Mouse (Mus musculus) heart, embryonic 13.5 days (tissue): ENCODE measurements at regions not wholly inside any gene's neighbourhood (a gene's known extent, or its start where the extent isn't known, plus 50 kb on each side); places are given as distances from the start of the nearest gene placed in this dataset.

Experiments
- ATAC-seq: fragments of 200-750 bp; cut with Nextera tagmentation; 2 replicates; pipeline ENCODE4 v1.8.0; 2017; ENCODE audit warnings: moderate TSS enrichment; ENCODE audit not compliant: insufficient number of reproducible peaks, low FRiP score, low TSS enrichment; ENCODE audit errors: extremely low read depth
- H3K27ac ChIP-seq: fragments of 300-500 bp; sonication (generic); replicated peaks from 2 replicates; pipeline ENCODE4 v1.5.1; 2015; ENCODE audit warnings: moderate library complexity, mild to moderate bottlenecking, inconsistent platforms
- H3K27me3 ChIP-seq: fragments of 300-500 bp; sonication (generic); replicated peaks from 2 replicates; pipeline ENCODE4 v1.6.1; 2015; ENCODE audit warnings: mild to moderate bottlenecking, inconsistent platforms
- H3K36me3 ChIP-seq: fragments of 300-500 bp; sonication (generic); 2 replicates; pipeline ENCODE4 v1.6.1; 2015; ENCODE audit warnings: mild to moderate bottlenecking, inconsistent platforms
- H3K4me1 ChIP-seq: fragments of 300-500 bp; sonication (generic); 2 replicates; pipeline ENCODE4 v1.6.1; 2015; ENCODE audit warnings: inconsistent platforms
- H3K4me2 ChIP-seq: fragments of 300-500 bp; sonication (generic); 2 replicates; pipeline ENCODE4 v1.6.1; 2015; ENCODE audit warnings: inconsistent platforms, mild to moderate bottlenecking, moderate library complexity
- H3K4me3 ChIP-seq: fragments of 300-500 bp; sonication (generic); 2 replicates; pipeline ENCODE4 v1.5.1; 2015; ENCODE audit warnings: moderate library complexity, mild to moderate bottlenecking, inconsistent platforms
- H3K9ac ChIP-seq: fragments of 300-500 bp; sonication (generic); 2 replicates; pipeline ENCODE4 v1.6.1; 2015; ENCODE audit warnings: inconsistent platforms, mild to moderate bottlenecking, moderate library complexity
- H3K9me3 ChIP-seq: fragments of 300-500 bp; sonication (generic); 2 replicates; pipeline ENCODE4 v1.6.1; 2016; ENCODE audit warnings: inconsistent platforms
- WGBS: fragments of 180-500 bp; shearing (Covaris S2); methylation state at CpG from one replicate; pipeline ENCODE4 v1.1.7; 2015; ENCODE audit warnings: mixed read lengths; 5-methylcytosine and 5-hydroxymethylcytosine counted together

DNA sequence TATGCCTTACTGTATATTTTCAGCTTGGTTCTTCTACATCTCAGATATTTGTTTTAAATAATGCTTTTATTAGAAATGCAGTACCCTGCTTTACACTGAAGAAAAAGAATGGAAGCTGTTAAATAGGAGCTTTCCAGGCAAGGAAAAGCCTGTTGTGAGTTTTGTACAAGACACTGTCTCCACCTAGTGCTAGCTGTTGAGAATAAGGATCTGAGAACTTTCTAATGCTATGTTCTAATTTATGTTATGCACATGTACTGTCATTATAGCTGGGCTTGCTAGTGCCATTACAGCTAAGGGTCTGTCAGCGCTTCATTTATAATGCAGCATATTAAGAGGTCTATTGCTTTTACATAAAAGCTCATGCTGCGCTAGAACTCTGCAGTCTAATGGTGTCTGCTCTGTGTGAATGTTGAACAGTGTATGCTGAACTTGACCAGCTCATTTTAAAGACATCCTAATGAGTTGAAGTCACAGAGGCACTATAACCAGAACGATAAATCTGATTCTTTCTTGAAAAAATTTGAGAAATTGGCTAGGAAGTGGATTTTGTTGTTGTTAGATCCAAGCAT is 315.4 kb upstream of the Dnajc24 start:
- H3K4me2 ChIP-seq: no peak overlapping the region
- no peaks in the 10 kb centered on the region for H3K9me3 ChIP-seq
- H3K9ac ChIP-seq: no peak overlapping the region
- ATAC-seq: no peak
- no peak overlapping the region for H3K27ac ChIP-seq
- H3K27me3 ChIP-seq: no peaks in the 10 kb centered on the region
- H3K4me1 ChIP-seq: no peaks in the 10 kb centered on the region
- H3K36me3 ChIP-seq: no peaks in the 10 kb centered on the region
- H3K4me3 ChIP-seq: no peak overlapping the region
- WGBS: 73% methylated on average over 3 of the region's 3 CpGs

DNA sequence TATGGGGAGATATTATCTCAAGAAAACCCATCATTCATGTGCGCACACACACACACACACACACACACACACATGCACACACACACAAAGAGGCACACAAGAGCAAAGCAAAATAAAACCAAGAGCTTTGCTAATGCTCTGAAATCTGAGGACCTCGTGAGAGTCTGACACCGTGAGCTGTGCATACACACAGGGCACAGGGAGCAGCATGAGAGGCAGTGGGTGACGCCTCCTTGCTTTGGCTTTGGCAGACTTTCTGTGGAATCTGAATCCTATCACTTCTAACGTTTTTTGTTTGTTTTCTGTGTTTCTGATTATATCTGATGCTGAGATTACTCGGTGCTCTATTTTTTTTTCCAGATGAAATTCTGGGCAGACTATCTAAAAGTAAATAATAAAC is 343.4 kb upstream of the Dnajc24 start:
- Histone ChIP-seq H3K4me1 (no peaks in the 10 kb centered on the region), H3K4me3 (no peak overlapping the region), H3K27ac (no peak overlapping the region), H3K27me3 (no peaks in the 10 kb centered on the region), H3K9ac (no peak overlapping the region), H3K4me2 (no peak overlapping the region), H3K9me3 (no peaks in the 10 kb centered on the region), H3K36me3 (no peaks in the 10 kb centered on the region)
- no peak for ATAC-seq
- WGBS: 66% methylated on average over 6 of the region's 6 CpGs

DNA sequence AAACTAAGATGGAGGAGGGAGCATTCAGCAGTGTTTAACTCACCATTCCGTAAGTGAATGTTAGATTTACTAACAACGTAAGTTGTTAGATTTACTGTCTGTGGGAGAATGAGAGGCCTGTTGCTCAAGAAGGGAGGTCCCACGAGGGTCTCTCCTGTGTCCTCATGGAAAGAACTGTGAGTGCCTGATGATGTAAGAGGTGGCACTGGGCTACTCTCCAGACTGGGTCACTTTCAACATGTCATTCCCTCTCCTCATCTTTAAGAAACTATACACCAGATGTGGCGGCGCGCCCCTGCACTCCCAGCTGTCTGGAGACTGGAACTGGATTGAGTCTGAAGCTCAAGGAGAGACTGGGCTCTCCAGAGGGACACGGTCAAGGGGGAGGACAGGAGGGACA is 343.9 kb upstream of the Dnajc24 start:
- no peaks in the 10 kb centered on the region for H3K9me3 ChIP-seq
- H3K4me1 ChIP-seq: no peaks in the 10 kb centered on the region
- no peaks in the 10 kb centered on the region for H3K36me3 ChIP-seq
- whole genome bisulfite sequencing: 72% methylated on average over 7 of the region's 7 CpGs
- no peak overlapping the region for H3K4me2 ChIP-seq
- H3K27me3 ChIP-seq: no peaks in the 10 kb centered on the region
- ATAC-seq: no peak
- no peak overlapping the region for H3K4me3 ChIP-seq
- H3K9ac ChIP-seq: no peak overlapping the region
- no peak overlapping the region for H3K27ac ChIP-seq

DNA sequence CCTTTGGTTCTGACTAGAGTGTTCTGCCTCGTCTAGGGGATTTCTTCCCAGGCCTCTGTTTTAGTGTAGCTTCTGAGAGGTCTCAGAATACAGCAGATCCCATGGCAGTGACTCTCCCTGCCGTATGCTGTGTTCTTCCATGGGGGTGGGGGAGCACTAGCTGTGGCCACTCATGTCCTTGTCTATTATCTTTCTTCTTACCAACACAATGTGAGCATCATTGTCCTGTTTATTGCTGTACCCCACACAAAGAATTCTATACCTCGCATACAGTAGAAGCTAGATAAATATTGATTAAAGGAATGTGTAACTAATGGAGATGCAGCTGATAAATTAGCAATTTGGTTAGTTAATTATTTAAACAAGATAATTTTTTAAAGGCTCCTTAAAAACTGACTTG is 337.5 kb upstream of the Mpped2 start:
- H3K4me2 ChIP-seq: no peak overlapping the region
- no peak for ATAC-seq
- no peak overlapping the region for H3K27ac ChIP-seq
- WGBS: 62% methylated on average over 3 of the region's 3 CpGs
- H3K9ac ChIP-seq: no peak overlapping the region
- no peaks in the 10 kb centered on the region; the same call in 1 of the 2 replicates for H3K27me3 ChIP-seq
- no peak overlapping the region for H3K4me3 ChIP-seq
- no peaks in the 10 kb centered on the region for H3K36me3 ChIP-seq
- H3K9me3 ChIP-seq: no peaks in the 10 kb centered on the region
- H3K4me1 ChIP-seq: peaks cover 11% of the 10 kb centered on the region

DNA sequence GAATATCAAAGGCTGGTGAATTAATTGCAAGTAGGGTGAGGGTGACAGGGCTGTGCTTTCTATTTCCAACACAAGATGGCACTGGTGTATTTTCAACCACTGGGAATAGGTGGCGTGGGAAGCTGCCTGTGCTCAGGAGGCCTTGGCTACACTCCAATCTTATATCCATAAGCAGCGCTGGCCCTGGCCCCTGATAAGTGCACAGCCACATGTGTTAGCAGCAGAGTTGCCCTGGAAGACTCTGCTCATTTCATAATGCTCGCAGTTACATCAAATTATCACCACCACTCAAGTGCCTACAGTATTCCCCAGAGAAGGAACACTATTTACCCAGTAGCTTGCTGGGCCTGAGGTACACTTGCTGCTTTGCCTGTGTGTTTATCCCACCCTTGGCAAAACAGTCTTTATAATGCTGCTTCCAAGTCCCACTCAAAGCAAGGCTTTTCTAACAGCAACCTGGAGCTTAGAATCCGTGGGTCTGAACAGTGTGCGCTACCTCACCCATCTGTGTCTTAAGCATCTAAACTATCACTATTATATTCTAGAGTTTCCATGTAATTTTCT is 337.0 kb upstream of the Mpped2 start:
- Histone ChIP-seq H3K4me1 (peaks cover 11% of the 10 kb centered on the region), H3K36me3 (no peaks in the 10 kb centered on the region), H3K9ac (no peak overlapping the region), H3K4me2 (no peak overlapping the region; the same call in 1 of the 2 replicates), H3K27ac (no peak overlapping the region; the same call in 1 of the 2 replicates), H3K27me3 (no peaks in the 10 kb centered on the region; the same call in 1 of the 2 replicates), H3K4me3 (no peak overlapping the region), H3K9me3 (no peaks in the 10 kb centered on the region)
- ATAC-seq: no peak
- 31% methylated on average over 5 of the region's 5 CpGs for WGBS

DNA sequence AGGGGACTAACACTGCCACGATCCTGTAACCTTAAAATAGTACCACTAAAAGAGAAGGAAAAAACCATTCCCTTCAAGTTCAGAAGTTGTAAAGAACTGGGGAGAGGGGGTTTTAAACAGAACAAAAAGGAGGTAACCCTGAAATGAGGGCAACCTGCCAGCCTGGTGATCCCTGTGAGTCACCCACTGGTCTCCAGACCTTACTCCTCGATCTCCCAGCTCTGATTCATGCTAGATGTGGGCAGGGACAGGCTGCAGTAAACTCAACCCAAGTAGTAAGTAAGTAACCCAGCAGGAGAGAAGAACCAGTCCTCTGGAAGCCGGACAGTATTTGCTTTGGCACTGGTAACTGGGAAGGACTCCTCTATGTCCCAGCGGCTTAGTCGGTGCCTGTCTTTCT is 324.4 kb upstream of the Mpped2 start:
- Histone ChIP-seq H3K4me1 (peaks cover 5% of the 10 kb centered on the region), H3K4me3 (no peak overlapping the region), H3K9me3 (no peaks in the 10 kb centered on the region), H3K27me3 (no peaks in the 10 kb centered on the region), H3K4me2 (no peak overlapping the region), H3K36me3 (no peaks in the 10 kb centered on the region), H3K27ac (no peak overlapping the region), H3K9ac (no peak overlapping the region)
- ATAC-seq: no peak
- WGBS: 66% methylated on average over 5 of the region's 5 CpGs

DNA sequence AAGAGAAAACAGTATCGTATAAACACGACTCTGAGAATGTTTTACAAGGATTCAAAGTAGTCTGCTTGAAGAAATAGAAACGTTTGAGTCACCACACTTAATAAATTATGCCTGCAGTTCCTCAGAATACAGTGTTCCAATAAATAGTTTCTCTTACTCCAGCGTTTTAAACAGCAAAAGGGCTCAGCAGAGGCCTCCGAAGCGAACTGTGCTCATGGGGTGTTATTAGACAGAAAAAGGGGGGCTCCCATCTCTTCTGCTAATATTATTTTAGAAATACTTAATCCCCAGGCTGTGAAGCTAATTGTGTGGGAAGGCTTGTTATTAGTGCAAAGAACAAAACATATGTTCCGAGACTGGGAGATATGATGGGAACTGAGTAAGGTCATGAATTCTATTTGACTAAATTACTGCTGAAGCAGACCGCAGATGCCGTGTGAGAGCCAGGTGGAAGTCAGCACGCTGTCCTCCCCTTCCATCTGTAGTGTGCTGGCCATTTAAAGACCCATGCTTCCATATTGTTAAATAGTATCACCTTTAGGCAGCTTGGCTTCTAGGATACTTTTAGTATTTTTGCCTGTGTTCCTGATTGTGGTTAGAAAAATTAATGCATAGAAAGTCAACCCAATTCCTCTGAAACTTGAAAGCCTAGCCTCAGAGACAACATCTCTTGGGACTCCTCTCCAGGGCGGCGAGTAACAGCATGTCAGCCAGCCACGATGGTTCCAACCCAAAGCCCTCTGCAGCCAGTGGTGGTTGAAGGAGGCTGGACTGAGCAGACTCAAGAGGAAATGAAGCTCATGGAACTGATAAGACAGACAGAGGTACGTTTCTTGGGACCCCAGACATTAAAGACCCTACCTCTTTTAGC is 309.4 kb upstream of the Mpped2 start:
- no peaks in the 10 kb centered on the region for H3K36me3 ChIP-seq
- H3K4me2 ChIP-seq: no peak overlapping the region
- H3K4me3 ChIP-seq: no peak overlapping the region
- H3K9ac ChIP-seq: no peak overlapping the region
- H3K4me1 ChIP-seq: no peaks in the 10 kb centered on the region
- H3K27ac ChIP-seq: no peak overlapping the region
- no peak for ATAC-seq
- H3K9me3 ChIP-seq: no peaks in the 10 kb centered on the region
- whole genome bisulfite sequencing: 76% methylated on average over 14 of the region's 14 CpGs
- H3K27me3 ChIP-seq: no peaks in the 10 kb centered on the region

DNA sequence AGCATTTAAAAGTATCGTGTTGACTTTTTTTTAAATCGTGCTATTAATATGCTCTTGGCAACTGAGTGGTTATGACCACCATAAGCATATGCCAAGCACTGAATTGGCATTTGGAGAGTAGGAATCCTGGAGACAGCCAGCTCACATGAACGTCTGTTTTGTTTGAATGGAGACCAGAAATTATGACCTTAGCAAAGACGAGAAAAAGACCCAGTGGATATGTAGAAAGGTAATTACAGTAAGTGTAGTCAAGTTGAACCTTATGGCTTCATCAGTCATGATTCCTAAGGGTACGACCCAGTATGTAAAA is 308.8 kb upstream of the Mpped2 start:
- 78% methylated on average over 5 of the region's 5 CpGs for WGBS
- H3K27me3 ChIP-seq: no peaks in the 10 kb centered on the region
- no peak overlapping the region for H3K27ac ChIP-seq
- H3K4me2 ChIP-seq: no peak overlapping the region
- ATAC-seq: no peak
- H3K9me3 ChIP-seq: no peaks in the 10 kb centered on the region
- H3K36me3 ChIP-seq: no peaks in the 10 kb centered on the region
- H3K4me1 ChIP-seq: no peaks in the 10 kb centered on the region
- H3K4me3 ChIP-seq: no peak overlapping the region
- no peak overlapping the region for H3K9ac ChIP-seq

DNA sequence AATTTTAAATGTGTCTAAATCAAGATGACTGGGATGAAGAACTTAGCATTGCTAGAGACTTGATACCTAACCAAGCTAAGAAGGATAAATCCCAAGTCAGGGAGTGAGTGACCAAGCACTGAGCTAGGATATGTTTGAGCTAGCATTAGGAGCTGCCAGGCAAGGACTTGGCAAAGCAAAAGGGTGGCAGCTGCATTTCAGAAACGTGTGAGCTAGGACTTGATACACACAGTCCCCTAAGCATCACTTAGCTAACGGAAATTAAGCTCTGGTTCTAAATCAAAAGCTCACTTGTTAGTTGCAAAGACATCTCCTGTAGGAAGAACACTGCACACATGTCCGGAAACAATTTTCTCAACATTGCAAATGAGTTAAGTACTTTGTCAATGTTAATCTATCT is 308.2 kb upstream of the Mpped2 start:
- H3K27me3 ChIP-seq: no peaks in the 10 kb centered on the region
- H3K4me3 ChIP-seq: no peak overlapping the region
- no peak for ATAC-seq
- H3K27ac ChIP-seq: no peak overlapping the region
- H3K36me3 ChIP-seq: no peaks in the 10 kb centered on the region
- no peaks in the 10 kb centered on the region for H3K9me3 ChIP-seq
- H3K4me2 ChIP-seq: no peak overlapping the region
- 73% methylated on average over 3 of the region's 3 CpGs for WGBS
- H3K4me1 ChIP-seq: no peaks in the 10 kb centered on the region
- no peak overlapping the region for H3K9ac ChIP-seq

DNA sequence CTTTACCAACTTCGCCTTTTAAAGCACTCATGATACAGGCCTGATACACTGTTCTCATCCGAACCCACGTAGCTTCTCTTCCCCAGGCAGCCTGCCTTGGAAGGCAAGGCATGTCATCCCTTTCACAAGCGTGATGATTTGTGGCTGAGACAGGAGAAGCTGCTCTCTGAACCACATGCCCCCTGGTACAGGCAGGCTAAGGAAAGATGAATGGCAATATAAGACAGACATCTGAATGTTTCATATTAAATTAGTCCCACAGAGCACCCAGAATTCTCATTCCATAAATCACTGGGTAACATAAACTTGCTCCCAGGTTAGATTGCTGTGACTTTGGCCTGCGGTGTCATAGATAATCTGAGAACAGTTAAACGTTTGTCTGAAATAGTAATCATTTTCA is 280.9 kb upstream of the Mpped2 start:
- H3K4me1 ChIP-seq: peaks cover 4% of the 10 kb centered on the region
- no peak overlapping the region for H3K4me2 ChIP-seq
- H3K9me3 ChIP-seq: no peaks in the 10 kb centered on the region
- no peak overlapping the region for H3K9ac ChIP-seq
- no peak overlapping the region for H3K4me3 ChIP-seq
- no peak for ATAC-seq
- no peak overlapping the region for H3K27ac ChIP-seq
- H3K27me3 ChIP-seq: no peaks in the 10 kb centered on the region
- H3K36me3 ChIP-seq: no peaks in the 10 kb centered on the region
- 55% methylated on average over 6 of the region's 6 CpGs for WGBS

DNA sequence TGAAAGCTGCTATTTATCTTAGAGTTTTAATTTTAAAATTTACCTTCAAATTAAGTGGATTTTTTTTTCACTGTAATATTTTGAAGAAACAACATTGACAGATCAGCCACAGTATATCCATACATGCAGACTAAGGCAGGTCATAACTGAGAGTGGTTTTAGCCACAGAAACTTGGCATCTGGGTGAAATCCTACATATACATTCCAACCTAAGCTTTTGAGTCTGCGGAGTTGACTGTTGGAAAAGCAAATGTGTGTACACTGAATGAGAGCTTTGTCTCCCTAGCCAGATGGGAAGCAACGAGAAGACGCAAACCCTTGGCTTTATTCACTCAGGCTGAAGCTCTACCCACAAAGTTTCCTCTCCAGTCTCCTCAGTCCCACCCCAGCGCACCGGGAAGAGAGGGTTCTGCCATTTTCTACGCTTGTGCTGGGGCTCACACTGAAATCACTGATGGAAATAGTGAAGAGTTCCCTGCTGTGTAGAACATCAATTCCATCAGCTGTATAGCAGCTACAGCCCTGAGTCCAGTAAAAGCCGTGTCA is 277.5 kb upstream of the Mpped2 start:
- H3K4me3 ChIP-seq: no peak overlapping the region
- H3K36me3 ChIP-seq: no peaks in the 10 kb centered on the region
- no peaks in the 10 kb centered on the region for H3K27me3 ChIP-seq
- ATAC-seq: no peak
- WGBS: 78% methylated on average over 7 of the region's 7 CpGs
- H3K4me1 ChIP-seq: peaks cover 4% of the 10 kb centered on the region
- H3K4me2 ChIP-seq: no peak overlapping the region
- no peak overlapping the region for H3K27ac ChIP-seq
- H3K9me3 ChIP-seq: no peaks in the 10 kb centered on the region
- no peak overlapping the region for H3K9ac ChIP-seq
